Mouse (Mus musculus): ENCODE measurements around the gene Eppin. TPM values are rescaled to one million over a fixed set of nuclear protein-coding genes. Genes with fewer than 3 reads are reported as not detected.
"Not testable (repeated sequence)": the region's sequence is repeated elsewhere in the genome, so short reads cannot be mapped to it uniquely, and the experiment has no call there.

Gene Eppin
- polyA plus RNA-seq, 1 experiment from 2014 or later = not detected

GRCm38 (mm10) chr2:164600179-164600578, 6.8 kb upstream of the Eppin start:
- no peaks in the 10 kb centered on the region for H3K36me3 ChIP-seq
- no peak overlapping the region for H3K4me3 ChIP-seq
- no peak overlapping the region for H3K4me2 ChIP-seq
- no peaks in the 10 kb centered on the region for H3K4me1 ChIP-seq
- H3K27me3 ChIP-seq = no peaks in the 10 kb centered on the region
- H3K9ac ChIP-seq = no peak overlapping the region
- H3K9me3 ChIP-seq = 0 out of 2 replicates have a peak, but pooled peaks cover 3% of the 10 kb centered on the region
- H3K27ac ChIP-seq = no peak overlapping the region
- no peak for ATAC-seq (ENCODE audit: insufficient number of reproducible peaks, insufficient read depth, low FRiP score, low TSS enrichment, low read depth)
- 66% methylated on average over 3 of the region's 3 CpGs for WGBS

GRCm38 (mm10) chr2:164592014-164592413, 1.4 kb downstream of the Eppin start:
- 0 out of 2 replicates have a peak, but pooled peaks cover 3% of the 10 kb centered on the region for H3K27me3 ChIP-seq
- H3K9me3 ChIP-seq = no peaks in the 10 kb centered on the region
- no peaks in the 10 kb centered on the region for H3K4me1 ChIP-seq
- H3K36me3 ChIP-seq = no peaks in the 10 kb centered on the region
- no peak overlapping the region for H3K9ac ChIP-seq
- H3K27ac ChIP-seq = no peak overlapping the region
- no peak for ATAC-seq (ENCODE audit: insufficient number of reproducible peaks, insufficient read depth, low FRiP score, low TSS enrichment, low read depth)
- no peak overlapping the region for H3K4me2 ChIP-seq
- WGBS = 4% methylated on average over 4 of the region's 4 CpGs
- no peak overlapping the region for H3K4me3 ChIP-seq

- not testable (repeated sequence) for H3K4me2 ChIP-seq; H3K27me3 ChIP-seq; H3K27ac ChIP-seq; H3K4me1 ChIP-seq; H3K36me3 ChIP-seq; H3K9me3 ChIP-seq; ATAC-seq (ENCODE audit: insufficient number of reproducible peaks, insufficient read depth, low FRiP score, low TSS enrichment, low read depth); H3K4me3 ChIP-seq
- 0 out of 2 replicates have a peak within 1 kb of the TSS, but pooled peaks have one; percentile 21 for H3K9ac ChIP-seq
- 66% methylated on average over 13 of the region's 13 CpGs for WGBS
Measured at GRCm38 (mm10) chr2:164585025-164585725, 8.2 kb downstream of the Eppin start, which contains the start of gene Wfdc6a. Gene Wfdc6a (minus strand): TSS chr2:164585447.

- H3K9ac ChIP-seq; ATAC-seq (ENCODE audit: insufficient number of reproducible peaks, insufficient read depth, low FRiP score, low TSS enrichment, low read depth); H3K36me3 ChIP-seq; H3K4me3 ChIP-seq; H3K4me2 ChIP-seq; H3K9me3 ChIP-seq; H3K27ac ChIP-seq; H3K4me1 ChIP-seq; H3K27me3 ChIP-seq: not testable (repeated sequence)
- WGBS = 82% methylated on average over 6 of the region's 6 CpGs
Measured at GRCm38 (mm10) chr2:164573359-164573758, 20.0 kb downstream of the Eppin start, which contains the start of gene Spint3. Gene Spint3 (minus strand): TSS chr2:164573459.

DNA sequence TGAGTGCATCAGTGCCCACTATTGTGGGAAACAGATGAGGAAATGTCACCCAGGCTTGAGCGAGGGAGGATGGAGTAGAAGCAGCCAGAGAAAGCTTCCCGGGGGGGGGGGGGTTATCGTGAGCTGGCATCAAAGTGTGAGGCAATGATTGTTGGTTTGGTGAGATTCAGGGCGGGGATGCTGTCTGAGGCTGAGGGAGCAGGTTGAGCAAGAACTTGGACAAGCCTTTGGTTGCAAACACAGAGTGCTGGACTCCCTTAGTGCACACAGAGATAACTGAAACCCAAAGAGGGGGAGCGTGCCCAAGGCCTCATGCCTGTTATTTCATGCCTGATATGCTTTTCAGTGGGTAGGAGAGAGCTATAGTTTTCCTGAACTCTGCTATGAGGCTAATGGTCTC, 25.9 kb downstream of the Eppin start:
- H3K9ac ChIP-seq = no peak overlapping the region
- H3K27ac ChIP-seq = no peak overlapping the region
- peaks cover 2% of the 10 kb centered on the region; the same call in 1 of the 2 replicates for H3K27me3 ChIP-seq
- H3K4me3 ChIP-seq = no peak overlapping the region
- no peak for ATAC-seq (ENCODE audit: insufficient number of reproducible peaks, insufficient read depth, low FRiP score, low TSS enrichment, low read depth)
- WGBS = 81% methylated on average over 5 of the region's 5 CpGs
- peaks cover 10% of the 10 kb centered on the region for H3K4me1 ChIP-seq
- H3K4me2 ChIP-seq = no peak overlapping the region
- H3K9me3 ChIP-seq = no peaks in the 10 kb centered on the region
- H3K36me3 ChIP-seq = peaks cover 8% of the 10 kb centered on the region

DNA sequence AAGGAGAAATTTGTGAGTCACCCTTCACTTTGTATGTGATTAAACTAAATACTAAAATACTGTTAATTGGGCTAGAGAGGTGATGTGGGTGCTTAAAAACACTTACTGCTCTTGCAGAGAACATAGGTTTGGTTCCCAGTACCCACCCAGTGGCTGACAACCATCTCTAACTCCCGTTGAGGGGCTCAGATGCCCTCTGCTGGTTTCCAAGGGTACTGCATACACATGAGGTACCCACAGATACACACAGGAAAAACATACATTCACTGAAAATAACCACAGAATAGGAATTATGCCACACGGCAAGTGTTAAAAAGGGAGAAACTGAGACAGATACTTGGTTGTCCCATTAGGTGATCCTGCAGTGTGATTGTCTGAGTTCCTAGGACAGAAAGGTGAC, 26.4 kb downstream of the Eppin start:
- Histone ChIP-seq H3K36me3 (peaks cover 8% of the 10 kb centered on the region), H3K9me3 (no peaks in the 10 kb centered on the region), H3K27me3 (peaks cover 5% of the 10 kb centered on the region; the same call in 1 of the 2 replicates), H3K9ac (no peak overlapping the region), H3K4me2 (no peak overlapping the region), H3K4me1 (peaks cover 14% of the 10 kb centered on the region), H3K4me3 (no peak overlapping the region), H3K27ac (no peak overlapping the region)
- ATAC-seq (ENCODE audit: insufficient number of reproducible peaks, insufficient read depth, low FRiP score, low TSS enrichment, low read depth) = no peak
- WGBS = 80% methylated on average over 2 of the region's 2 CpGs

GRCm38 (mm10) chr2:164564346-164564745, 29.0 kb downstream of the Eppin start:
- Histone ChIP-seq H3K36me3 (peaks cover 8% of the 10 kb centered on the region), H3K27ac (no peak overlapping the region), H3K4me1 (peaks cover 16% of the 10 kb centered on the region), H3K9ac (peak overlapping the region; percentile 75; the same call in 1 of the 2 replicates), H3K4me2 (no peak overlapping the region), H3K27me3 (peaks cover 5% of the 10 kb centered on the region; the same call in 1 of the 2 replicates), H3K9me3 (no peaks in the 10 kb centered on the region), H3K4me3 (no peak overlapping the region)
- ATAC-seq (ENCODE audit: insufficient number of reproducible peaks, insufficient read depth, low FRiP score, low TSS enrichment, low read depth) = no peak
- WGBS = 71% methylated on average over 5 of the region's 5 CpGs

DNA sequence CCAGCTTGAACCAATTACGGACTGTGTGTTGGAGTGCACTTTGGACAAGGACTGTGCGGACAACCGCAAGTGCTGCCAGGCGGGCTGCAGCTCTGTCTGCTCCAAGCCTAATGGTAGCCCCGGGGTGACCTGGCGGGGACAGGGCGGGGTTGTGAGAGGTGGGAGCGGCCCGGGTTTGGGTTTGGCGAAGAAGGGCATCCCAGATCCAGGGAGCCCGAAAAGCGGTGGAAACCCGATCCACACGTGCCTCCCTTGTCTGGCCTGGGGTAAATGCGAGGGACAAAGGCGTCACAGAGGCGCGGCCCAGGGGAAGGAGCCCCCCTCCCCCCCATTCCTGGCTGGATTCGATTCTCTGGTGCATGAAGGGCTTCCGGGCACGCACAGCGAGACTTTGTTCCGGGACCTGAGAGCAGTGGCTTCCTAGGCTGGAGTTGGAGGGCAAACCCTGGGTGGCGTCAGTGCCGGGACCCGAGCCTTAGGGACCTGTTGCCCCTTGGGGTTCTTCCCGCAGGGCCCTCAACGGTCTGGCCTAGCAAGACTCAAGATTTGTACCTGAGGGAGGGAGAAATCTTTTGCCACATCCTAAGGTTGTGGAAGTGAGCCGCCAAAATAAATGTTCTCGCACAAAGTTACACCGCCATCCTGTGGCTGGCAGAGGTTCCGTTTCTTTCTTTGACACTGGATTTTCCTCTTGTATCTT, 29.9 kb downstream of the Eppin start:
- ATAC-seq (ENCODE audit: insufficient number of reproducible peaks, insufficient read depth, low FRiP score, low TSS enrichment, low read depth) = peak; percentile 53; the same call in 1 of the 2 replicates

DNA sequence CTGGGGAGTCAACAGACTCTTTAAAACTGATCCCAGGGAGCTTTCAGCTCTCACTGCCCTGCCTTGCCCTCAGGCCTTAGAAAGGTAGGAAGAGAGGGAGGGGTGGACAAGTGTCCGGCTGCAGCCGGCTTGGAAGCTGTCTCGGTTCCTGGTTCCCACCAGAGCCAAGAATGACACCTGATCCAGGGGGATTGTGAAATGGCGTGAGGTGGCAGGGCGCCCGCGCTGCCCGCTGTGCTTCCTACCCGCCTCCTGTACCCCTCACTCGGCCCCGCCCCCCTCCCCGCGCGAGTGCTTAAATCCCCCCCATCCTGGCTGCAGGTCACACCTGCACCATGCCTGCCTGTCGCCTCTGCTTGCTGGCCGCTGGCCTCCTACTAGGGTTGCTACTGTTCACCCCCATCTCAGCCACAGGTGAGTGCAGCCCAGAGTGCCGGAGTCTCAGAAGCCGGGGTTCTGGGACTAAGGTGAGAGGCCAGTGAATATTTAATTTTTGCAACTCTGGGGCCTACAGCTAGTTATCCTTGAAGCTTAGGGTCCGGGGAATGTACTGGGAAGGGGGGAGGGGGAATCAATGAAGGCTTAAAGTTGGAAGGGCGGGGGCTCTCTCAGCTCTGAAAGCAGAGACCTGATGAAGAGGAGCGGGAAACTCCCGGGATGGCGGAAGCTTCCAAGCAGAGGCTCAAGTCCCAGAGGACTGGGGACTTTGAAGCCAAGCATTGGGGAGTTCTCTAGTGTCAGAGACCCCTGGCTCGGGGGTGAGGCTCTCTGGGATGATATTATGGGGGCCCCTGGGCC, 30.8 kb downstream of the Eppin start, which contains the start of gene Wfdc2:
TSS of gene Wfdc2 (plus strand) at position 23 of the 798 bp plus-strand sequence.
- peak within 1 kb of the TSS; percentile 47 for H3K4me3 ChIP-seq
- H3K27me3 ChIP-seq = peaks cover 5% of the 10 kb centered on the region; the same call in 1 of the 2 replicates
- peak within 1 kb of the TSS; percentile 90 for H3K4me2 ChIP-seq
- H3K36me3 ChIP-seq = peaks cover 8% of the 10 kb centered on the region
- peak within 1 kb of the TSS; percentile 52; the same call in 1 of the 2 replicates for H3K27ac ChIP-seq
- H3K9ac ChIP-seq = peak within 1 kb of the TSS; percentile 75
- no peak for ATAC-seq (ENCODE audit: insufficient number of reproducible peaks, insufficient read depth, low FRiP score, low TSS enrichment, low read depth)
- H3K9me3 ChIP-seq = no peaks in the 10 kb centered on the region
- H3K4me1 ChIP-seq = peaks cover 23% of the 10 kb centered on the region
- WGBS = 3% methylated on average over 24 of the region's 24 CpGs

More for the DNA sequence above, 29.9 kb downstream of the Eppin start:
- Histone ChIP-seq H3K27me3 (peaks cover 5% of the 10 kb centered on the region; the same call in 1 of the 2 replicates), H3K9ac (peak overlapping the region; percentile 75), H3K36me3 (peaks cover 8% of the 10 kb centered on the region), H3K4me1 (peaks cover 23% of the 10 kb centered on the region), H3K9me3 (no peaks in the 10 kb centered on the region), H3K4me3 (peak overlapping the region; percentile 47), H3K27ac (peak overlapping the region; percentile 52), H3K4me2 (peak overlapping the region; percentile 90)
- under 1% methylated on average over 32 of the region's 32 CpGs for WGBS

DNA sequence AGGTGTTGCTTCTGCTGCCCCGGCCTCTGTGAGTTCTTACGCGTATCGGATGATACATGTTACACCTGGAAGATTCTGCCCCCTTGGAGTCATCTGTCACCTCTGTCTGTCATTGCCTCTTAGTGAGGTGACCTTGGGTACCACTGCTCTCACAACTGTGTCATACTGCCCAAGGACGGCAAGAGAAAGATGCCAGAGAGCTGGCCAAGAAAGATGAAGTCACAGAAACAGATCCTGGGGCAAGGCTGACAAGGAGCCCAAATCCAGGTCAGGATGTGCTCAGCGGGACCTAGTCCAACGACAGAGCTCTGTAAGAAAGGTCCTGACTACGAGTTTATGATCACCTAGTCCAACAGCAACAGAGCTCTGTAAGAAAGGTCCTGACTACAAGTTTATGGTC, 33.3 kb downstream of the Eppin start:
- no peak overlapping the region for H3K27ac ChIP-seq
- no peak for ATAC-seq (ENCODE audit: insufficient number of reproducible peaks, insufficient read depth, low FRiP score, low TSS enrichment, low read depth)
- H3K36me3 ChIP-seq = no peaks in the 10 kb centered on the region
- no peak overlapping the region for H3K9ac ChIP-seq
- H3K4me3 ChIP-seq = no peak overlapping the region
- no peaks in the 10 kb centered on the region for H3K9me3 ChIP-seq
- no peak overlapping the region for H3K4me2 ChIP-seq
- peaks cover 5% of the 10 kb centered on the region; the same call in 1 of the 2 replicates for H3K27me3 ChIP-seq
- WGBS = 89% methylated on average over 8 of the region's 8 CpGs
- H3K4me1 ChIP-seq = peaks cover 23% of the 10 kb centered on the region
